Mouse (Mus musculus) CH12F3 (cell line): ENCODE data around the gene Kif13a.

Source experiments
- in situ Hi-C: fragments of 300-500 bp; cut with MboI; formaldehyde crosslinking; loops from 2 replicates; pipeline ENCODE4 v1.14.3; 2020; ENCODE audit warnings: low sequenced_read_pairs

Gene Kif13a

GRCm38 (mm10) chr13:46841668-46842067 lies 88.0 kb downstream of the Kif13a start:
- in situ Hi-C loops, result loop anchor here (25.0 kb wide), 1 partner anchor 171 kb away; the partner anchor contains the start of gene Nhlrc1

GRCm38 (mm10) chr13:46840676-46841075 lies 89.0 kb downstream of the Kif13a start:
- in situ Hi-C loops, result loop anchor here (25.0 kb wide), 1 partner anchor 172 kb away; the partner anchor contains the start of gene Nhlrc1

GRCm38 (mm10) chr13:46839236-46839635 lies 90.4 kb downstream of the Kif13a start:
- in situ Hi-C loops, result loop anchor here (25.0 kb wide), 1 partner anchor 173 kb away; the partner anchor contains the start of gene Nhlrc1

GRCm38 (mm10) chr13:46838551-46838950 lies 91.1 kb downstream of the Kif13a start:
- in situ Hi-C loops, result loop anchor here (25.0 kb wide), 1 partner anchor 174 kb away; the partner anchor contains the start of gene Nhlrc1

GRCm38 (mm10) chr13:46835351-46835750 lies 94.3 kb downstream of the Kif13a start:
- in situ Hi-C loops, result loop anchor here (25.0 kb wide), 1 partner anchor 177 kb away; the partner anchor contains the start of gene Nhlrc1

- in situ Hi-C loops, result loop anchor here (25.0 kb wide), 1 partner anchor 177 kb away; the partner anchor contains the start of gene Nhlrc1
These were observed 94.9 kb downstream of the Kif13a start for GRCm38 (mm10) chr13:46834805-46835204.

GRCm38 (mm10) chr13:46833586-46833985 lies 96.1 kb downstream of the Kif13a start:
- in situ Hi-C loops, result loop anchor here (25.0 kb wide), 1 partner anchor 179 kb away; the partner anchor contains the start of gene Nhlrc1

- in situ Hi-C loops, result loop anchor here (25.0 kb wide), 1 partner anchor 179 kb away; the partner anchor contains the start of gene Nhlrc1
These were observed 96.7 kb downstream of the Kif13a start for GRCm38 (mm10) chr13:46832956-46833355.

GRCm38 (mm10) chr13:46823271-46823670 lies 106.4 kb downstream of the Kif13a start:
- in situ Hi-C loops, result no loop called here

- in situ Hi-C loops, result no loop called here
These were observed 107.5 kb downstream of the Kif13a start for GRCm38 (mm10) chr13:46822200-46822599.

GRCm38 (mm10) chr13:46819729-46820223 lies 109.9 kb downstream of the Kif13a start:
- in situ Hi-C loops, result no loop called here

GRCm38 (mm10) chr13:46819202-46819728 lies 110.4 kb downstream of the Kif13a start:
- in situ Hi-C loops, result no loop called here

- in situ Hi-C loops, result no loop called here
These were observed 111.3 kb downstream of the Kif13a start for GRCm38 (mm10) chr13:46818374-46818773.

GRCm38 (mm10) chr13:46812648-46813184 lies 117.0 kb downstream of the Kif13a start:
- in situ Hi-C loops, result no loop called here

- in situ Hi-C loops, result no loop called here
These were observed 118.0 kb downstream of the Kif13a start for GRCm38 (mm10) chr13:46811696-46812095.

- in situ Hi-C loops, result no loop called here
These were observed 119.1 kb downstream of the Kif13a start for GRCm38 (mm10) chr13:46810613-46811012.

GRCm38 (mm10) chr13:46810098-46810497 lies 119.6 kb downstream of the Kif13a start:
- in situ Hi-C loops, result no loop called here

- in situ Hi-C loops, result no loop called here
These were observed 121.8 kb downstream of the Kif13a start for GRCm38 (mm10) chr13:46807901-46808300.

- in situ Hi-C loops, result no loop called here
These were observed 128.5 kb downstream of the Kif13a start for GRCm38 (mm10) chr13:46801196-46801595.

GRCm38 (mm10) chr13:46798156-46798555 lies 131.5 kb downstream of the Kif13a start:
- in situ Hi-C loops, result loop anchor here (10.0 kb wide), 1 partner anchor 483 kb away; no protein-coding TSS in a partner anchor

- in situ Hi-C loops, result loop anchor here (10.0 kb wide), 1 partner anchor 482 kb away; no protein-coding TSS in a partner anchor
These were observed 133.3 kb downstream of the Kif13a start for GRCm38 (mm10) chr13:46796381-46796780.

- in situ Hi-C loops, result loop anchor here (10.0 kb wide), 1 partner anchor 479 kb away; no protein-coding TSS in a partner anchor
These were observed 135.8 kb downstream of the Kif13a start for GRCm38 (mm10) chr13:46793824-46794223.
